Mouse (Mus musculus): ENCODE measurements around the gene Tmem131l. TPM values are rescaled to one million over a fixed set of nuclear protein-coding genes. Genes with fewer than 3 reads are reported as not detected.

Tmem131l gene
- polyA plus RNA-seq, 1 experiment, result 24.5 TPM

- H3K4me3 ChIP-seq (replicated peaks; ENCODE audit: extremely low read depth, low read depth, low read length), result no peak overlapping the region
- H3K4me1 ChIP-seq (ENCODE audit: control insufficient read depth, insufficient read depth, low read length), result no peaks in the 10 kb centered on the region
- no peak for TF ChIP-seq CTCF (IDR thresholded peaks at IDR 0.05; ENCODE audit: insufficient read depth, low read length)
- no peak for TF ChIP-seq POLR2A (IDR thresholded peaks at IDR 0.05; ENCODE audit: borderline replicate concordance, extremely low read depth, low read depth, low read length)
- 51% methylated on average over 4 of the region's 4 CpGs for WGBS
- no peak for DNase-seq
Observed at GRCm38 (mm10) chr3:84059676-84060075, 19.7 kb upstream of the Tmem131l start.

DNA sequence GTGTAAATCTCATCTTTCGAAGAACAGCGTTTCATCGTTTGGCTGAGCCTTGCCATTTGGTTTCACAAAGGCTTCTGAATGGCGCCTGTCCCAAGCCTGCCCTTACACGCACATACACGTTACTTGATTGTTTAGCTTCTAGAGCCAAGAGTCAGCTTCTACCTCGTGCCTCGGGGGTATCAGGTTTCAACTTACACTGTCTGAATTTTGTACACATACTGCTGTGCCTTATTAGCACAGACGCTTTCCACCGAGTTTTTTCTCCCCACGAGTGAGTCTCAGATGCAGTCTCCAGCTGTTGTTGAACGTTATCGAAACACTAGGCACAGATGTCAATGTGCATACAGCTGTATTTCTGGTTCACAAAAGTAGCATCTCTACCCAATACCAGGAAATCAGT lies 19.3 kb upstream of the Tmem131l start:
- DNase-seq, result no peak
- TF ChIP-seq CTCF (IDR thresholded peaks at IDR 0.05; ENCODE audit: insufficient read depth, low read length), result no peak
- TF ChIP-seq POLR2A (IDR thresholded peaks at IDR 0.05; ENCODE audit: borderline replicate concordance, extremely low read depth, low read depth, low read length), result no peak
- Histone ChIP-seq H3K4me1 (ENCODE audit: control insufficient read depth, insufficient read depth, low read length) (no peaks in the 10 kb centered on the region), H3K4me3 (replicated peaks; ENCODE audit: extremely low read depth, low read depth, low read length) (no peak overlapping the region)
- WGBS, result 42% methylated on average over 13 of the region's 13 CpGs

DNA sequence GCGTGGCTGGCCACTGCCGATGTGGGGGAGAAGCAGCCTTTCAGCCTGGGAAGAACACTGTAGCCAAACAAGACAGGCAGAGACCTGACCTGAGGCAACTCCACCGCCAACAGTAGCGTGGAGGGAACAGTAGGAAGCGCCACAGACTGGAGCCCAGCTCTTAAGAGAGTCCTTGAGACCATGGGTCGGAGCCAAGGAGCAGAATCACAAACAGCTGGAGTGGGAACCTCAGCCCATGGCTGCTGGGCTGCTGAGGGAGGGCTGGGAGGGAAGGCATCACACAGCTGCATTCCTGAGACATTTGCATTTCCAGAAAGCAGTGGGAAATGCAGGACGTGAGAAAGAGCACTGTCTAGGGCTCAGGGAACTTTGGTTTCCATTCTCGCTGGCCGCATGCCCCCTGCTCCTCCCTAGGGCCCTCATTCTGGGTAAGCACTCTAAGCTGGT lies 8.8 kb upstream of the Tmem131l start:
- TF ChIP-seq CTCF (IDR thresholded peaks at IDR 0.05; ENCODE audit: insufficient read depth, low read length), result peak; percentile 27; the same call in 1 of the 2 replicates
- TF ChIP-seq POLR2A (IDR thresholded peaks at IDR 0.05; ENCODE audit: borderline replicate concordance, extremely low read depth, low read depth, low read length), result no peak
- no peak overlapping the region for H3K4me3 ChIP-seq (replicated peaks; ENCODE audit: extremely low read depth, low read depth, low read length)
- WGBS, result 31% methylated on average over 9 of the region's 9 CpGs
- peak; percentile 33 for DNase-seq
- H3K4me1 ChIP-seq (ENCODE audit: control insufficient read depth, insufficient read depth, low read length), result peaks cover 4% of the 10 kb centered on the region

DNA sequence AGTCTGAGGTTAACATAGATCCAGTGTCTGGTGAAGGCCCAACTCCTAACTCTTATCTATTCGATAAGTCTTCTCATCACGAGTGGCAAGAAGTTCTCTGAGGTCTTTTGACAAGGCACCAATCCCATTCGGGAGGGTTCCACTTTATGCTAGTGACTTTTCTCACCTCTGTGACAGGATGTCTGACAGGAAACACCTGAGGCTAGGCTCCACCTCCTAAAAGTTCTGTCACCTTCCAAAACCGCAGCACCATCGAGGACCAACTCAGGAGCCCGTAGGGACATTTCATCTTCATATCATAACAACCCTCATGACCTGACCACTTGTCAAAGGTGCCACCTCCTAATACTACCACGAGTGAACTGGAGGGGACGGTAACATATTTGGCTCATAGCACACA lies 6.2 kb upstream of the Tmem131l start:
- 76% methylated on average over 8 of the region's 8 CpGs for WGBS
- TF ChIP-seq CTCF (IDR thresholded peaks at IDR 0.05; ENCODE audit: insufficient read depth, low read length) (no peak), POLR2A (IDR thresholded peaks at IDR 0.05; ENCODE audit: borderline replicate concordance, extremely low read depth, low read depth, low read length) (no peak)
- Histone ChIP-seq H3K4me1 (ENCODE audit: control insufficient read depth, insufficient read depth, low read length) (peaks cover 4% of the 10 kb centered on the region), H3K4me3 (replicated peaks; ENCODE audit: extremely low read depth, low read depth, low read length) (no peak overlapping the region)
- no peak for DNase-seq

GRCm38 (mm10) chr3:84041739-84042138 lies 1.8 kb upstream of the Tmem131l start:
- DNase-seq, result no peak
- H3K4me1 ChIP-seq (ENCODE audit: control insufficient read depth, insufficient read depth, low read length), result 0 out of 2 replicates have a peak, but pooled peaks cover 2% of the 10 kb centered on the region
- H3K4me3 ChIP-seq (replicated peaks; ENCODE audit: extremely low read depth, low read depth, low read length), result no peak overlapping the region
- TF ChIP-seq CTCF (IDR thresholded peaks at IDR 0.05; ENCODE audit: insufficient read depth, low read length) (no peak), POLR2A (IDR thresholded peaks at IDR 0.05; ENCODE audit: borderline replicate concordance, extremely low read depth, low read depth, low read length) (no peak)
- WGBS, result 92% methylated on average over 8 of the region's 8 CpGs

DNA sequence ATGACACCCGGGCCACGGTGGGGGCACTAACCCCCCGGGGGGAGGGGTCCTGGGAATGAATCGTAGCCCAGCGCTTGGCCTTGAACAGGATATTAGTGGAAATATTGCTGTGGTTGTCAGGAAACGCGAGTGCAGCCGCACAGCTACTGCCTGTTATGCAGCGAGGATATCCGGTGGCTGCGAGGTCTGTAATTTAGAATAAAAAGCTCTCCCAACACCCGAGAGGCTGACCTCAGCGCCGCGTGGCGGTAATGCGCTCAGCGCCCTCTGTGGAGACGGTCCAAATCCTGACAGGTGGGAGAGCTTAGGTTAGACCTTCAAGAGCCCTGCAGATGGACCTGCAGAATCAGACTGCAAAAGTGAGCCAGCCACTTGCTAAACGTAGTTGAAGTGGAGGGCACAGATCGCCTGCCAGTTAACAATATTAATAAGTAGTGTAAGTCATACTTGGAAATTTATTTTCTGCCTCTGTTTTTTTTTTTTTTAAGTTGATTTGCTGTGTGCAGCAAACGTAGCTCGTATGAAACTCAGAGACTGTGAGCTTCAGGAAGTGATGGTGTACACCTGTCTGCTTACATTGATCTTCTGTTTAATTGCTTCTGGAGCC lies 604 bp upstream of the Tmem131l start:
- Histone ChIP-seq H3K4me1 (ENCODE audit: control insufficient read depth, insufficient read depth, low read length) (0 out of 2 replicates have a peak, but pooled peaks cover 2% of the 10 kb centered on the region), H3K4me3 (replicated peaks; ENCODE audit: extremely low read depth, low read depth, low read length) (peak overlapping the region; percentile 57)
- no peak for DNase-seq
- 2% methylated on average over 23 of the region's 23 CpGs for WGBS
- TF ChIP-seq CTCF (IDR thresholded peaks at IDR 0.05; ENCODE audit: insufficient read depth, low read length) (no peak), POLR2A (IDR thresholded peaks at IDR 0.05; ENCODE audit: borderline replicate concordance, extremely low read depth, low read depth, low read length) (no peak)

GRCm38 (mm10) chr3:84038981-84039645 lies 862 bp downstream of the Tmem131l start:
- peak overlapping the region; percentile 83 for H3K4me3 ChIP-seq (replicated peaks; ENCODE audit: extremely low read depth, low read depth, low read length)
- H3K4me1 ChIP-seq (ENCODE audit: control insufficient read depth, insufficient read depth, low read length), result 0 out of 2 replicates have a peak, but pooled peaks cover 2% of the 10 kb centered on the region
- DNase-seq, result peak; percentile 69
- WGBS, result under 1% methylated on average over 42 of the region's 42 CpGs
- peak; percentile 35; the same call in 1 of the 2 replicates for TF ChIP-seq POLR2A (IDR thresholded peaks at IDR 0.05; ENCODE audit: borderline replicate concordance, extremely low read depth, low read depth, low read length)
- no peak for TF ChIP-seq CTCF (IDR thresholded peaks at IDR 0.05; ENCODE audit: insufficient read depth, low read length)

DNA sequence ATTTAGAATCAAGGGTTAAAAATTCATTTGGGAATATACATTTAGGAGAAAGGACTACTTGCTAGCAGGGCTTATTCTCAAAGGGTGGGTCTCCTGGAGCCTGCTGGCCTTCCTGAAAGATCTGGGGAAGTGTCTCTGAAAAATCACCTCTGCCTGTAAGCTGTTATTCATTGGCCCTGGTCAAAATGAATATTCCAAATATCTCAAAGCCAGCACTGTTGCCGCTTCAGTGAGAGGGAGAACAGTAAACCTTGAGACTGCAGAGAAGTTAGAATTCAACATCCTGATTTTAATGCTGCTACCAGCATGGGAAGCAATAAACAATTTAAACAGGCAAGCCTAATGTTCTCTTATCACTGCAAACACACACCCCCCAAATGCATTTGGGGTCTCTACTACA lies 1.8 kb downstream of the Tmem131l start:
- no peak for DNase-seq
- WGBS, result 40% methylated on average over 1 of the region's 1 CpGs
- H3K4me1 ChIP-seq (ENCODE audit: control insufficient read depth, insufficient read depth, low read length), result 0 out of 2 replicates have a peak, but pooled peaks cover 2% of the 10 kb centered on the region
- no peak overlapping the region for H3K4me3 ChIP-seq (replicated peaks; ENCODE audit: extremely low read depth, low read depth, low read length)
- no peak for TF ChIP-seq CTCF (IDR thresholded peaks at IDR 0.05; ENCODE audit: insufficient read depth, low read length)
- TF ChIP-seq POLR2A (IDR thresholded peaks at IDR 0.05; ENCODE audit: borderline replicate concordance, extremely low read depth, low read depth, low read length), result no peak

- WGBS, result 85% methylated on average over 3 of the region's 3 CpGs
- 0 out of 2 replicates have a peak, but pooled peaks cover 2% of the 10 kb centered on the region for H3K4me1 ChIP-seq (ENCODE audit: control insufficient read depth, insufficient read depth, low read length)
- H3K4me3 ChIP-seq (replicated peaks; ENCODE audit: extremely low read depth, low read depth, low read length), result no peak overlapping the region
- no peak for DNase-seq
- TF ChIP-seq POLR2A (IDR thresholded peaks at IDR 0.05; ENCODE audit: borderline replicate concordance, extremely low read depth, low read depth, low read length), result no peak
- TF ChIP-seq CTCF (IDR thresholded peaks at IDR 0.05; ENCODE audit: insufficient read depth, low read length), result no peak
Observed at GRCm38 (mm10) chr3:84037536-84037935, 2.4 kb downstream of the Tmem131l start.

Measured in lung, adult 2 months (tissue).